Mouse (Mus musculus): ENCODE measurements around the gene Casp8ap2. TPM values are rescaled to one million over a fixed set of nuclear protein-coding genes. Genes with fewer than 3 reads are reported as not detected.

Gene Casp8ap2
- polyA plus RNA-seq, 1 experiment from 2014 or later: 51.4 TPM

GRCm38 (mm10) chr4:32587543-32587942 is 27.7 kb upstream of the Casp8ap2 start:
- no peaks in the 10 kb centered on the region for H3K36me3 ChIP-seq
- 94% methylated on average over 5 of the region's 5 CpGs for WGBS
- no peak overlapping the region for H3K4me2 ChIP-seq (replicated peaks)
- no peak overlapping the region for H3K27ac ChIP-seq
- no peak for ATAC-seq (ENCODE audit: low FRiP score)
- no peaks in the 10 kb centered on the region for H3K4me1 ChIP-seq
- no peaks in the 10 kb centered on the region for H3K27me3 ChIP-seq
- H3K9ac ChIP-seq: no peak overlapping the region
- no peaks in the 10 kb centered on the region for H3K9me3 ChIP-seq (replicated peaks)
- H3K4me3 ChIP-seq: no peak overlapping the region

GRCm38 (mm10) chr4:32588237-32588636 is 27.0 kb upstream of the Casp8ap2 start:
- Histone ChIP-seq H3K9me3 (replicated peaks) (no peaks in the 10 kb centered on the region), H3K36me3 (no peaks in the 10 kb centered on the region), H3K9ac (no peak overlapping the region), H3K4me2 (replicated peaks) (no peak overlapping the region), H3K4me1 (no peaks in the 10 kb centered on the region), H3K27me3 (no peaks in the 10 kb centered on the region), H3K4me3 (no peak overlapping the region), H3K27ac (no peak overlapping the region)
- WGBS: 83% methylated on average over 6 of the region's 6 CpGs
- ATAC-seq (ENCODE audit: low FRiP score): no peak

GRCm38 (mm10) chr4:32601135-32601534 is 14.1 kb upstream of the Casp8ap2 start:
- H3K4me2 ChIP-seq (replicated peaks): no peak overlapping the region
- H3K27me3 ChIP-seq: no peaks in the 10 kb centered on the region
- H3K4me3 ChIP-seq: no peak overlapping the region
- H3K27ac ChIP-seq: no peak overlapping the region
- H3K9ac ChIP-seq: no peak overlapping the region
- ATAC-seq (ENCODE audit: low FRiP score): no peak
- H3K4me1 ChIP-seq: no peaks in the 10 kb centered on the region
- no peaks in the 10 kb centered on the region for H3K9me3 ChIP-seq (replicated peaks)
- 23% methylated on average over 12 of the region's 12 CpGs for WGBS
- no peaks in the 10 kb centered on the region for H3K36me3 ChIP-seq

- no peaks in the 10 kb centered on the region for H3K27me3 ChIP-seq
- H3K36me3 ChIP-seq: no peaks in the 10 kb centered on the region
- ATAC-seq (ENCODE audit: low FRiP score): no peak
- 76% methylated on average over 3 of the region's 3 CpGs for WGBS
- no peak within 1 kb of the TSS for H3K9ac ChIP-seq
- no peaks in the 10 kb centered on the region for H3K4me1 ChIP-seq
- H3K4me2 ChIP-seq (replicated peaks): no peak within 1 kb of the TSS
- no peak within 1 kb of the TSS for H3K4me3 ChIP-seq
- H3K27ac ChIP-seq: no peak within 1 kb of the TSS
- H3K9me3 ChIP-seq (replicated peaks): no peaks in the 10 kb centered on the region
Measured at GRCm38 (mm10) chr4:32602660-32603059, 12.6 kb upstream of the Casp8ap2 start, which contains the start of gene Gja10. Gene Gja10 (minus strand): TSS chr4:32602760.

- H3K4me3 ChIP-seq: no peak overlapping the region
- no peaks in the 10 kb centered on the region for H3K27me3 ChIP-seq
- H3K27ac ChIP-seq: no peak overlapping the region
- 0 out of 2 replicates have a peak, but pooled peaks cover 5% of the 10 kb centered on the region for H3K36me3 ChIP-seq
- no peak overlapping the region for H3K4me2 ChIP-seq (replicated peaks)
- H3K4me1 ChIP-seq: peaks cover 6% of the 10 kb centered on the region
- ATAC-seq (ENCODE audit: low FRiP score): no peak
- H3K9me3 ChIP-seq (replicated peaks): no peaks in the 10 kb centered on the region
- 0 out of 2 replicates have a peak overlapping the region, but pooled peaks have one; percentile 13 for H3K9ac ChIP-seq
Measured at GRCm38 (mm10) chr4:32621637-32622036, 6.4 kb downstream of the Casp8ap2 start.

- Histone ChIP-seq H3K4me2 (replicated peaks) (no peak overlapping the region), H3K9ac (no peak overlapping the region), H3K27ac (no peak overlapping the region), H3K4me1 (no peaks in the 10 kb centered on the region), H3K27me3 (no peaks in the 10 kb centered on the region), H3K36me3 (peaks cover 24% of the 10 kb centered on the region), H3K9me3 (replicated peaks) (no peaks in the 10 kb centered on the region), H3K4me3 (no peak overlapping the region)
- 83% methylated on average over 5 of the region's 5 CpGs for WGBS
- ATAC-seq (ENCODE audit: low FRiP score): no peak
Measured at GRCm38 (mm10) chr4:32651669-32652068, 36.4 kb downstream of the Casp8ap2 start.

- no peaks in the 10 kb centered on the region for H3K9me3 ChIP-seq (replicated peaks)
- peak overlapping the region; percentile 76 for H3K27ac ChIP-seq
- peak overlapping the region; percentile 95 for H3K4me3 ChIP-seq
- peak overlapping the region; percentile 76 for H3K9ac ChIP-seq
- no peaks in the 10 kb centered on the region for H3K27me3 ChIP-seq
- peak; percentile 41 for ATAC-seq (ENCODE audit: low FRiP score)
- peaks cover 15% of the 10 kb centered on the region; the same call in 1 of the 2 replicates for H3K36me3 ChIP-seq
- peaks cover 7% of the 10 kb centered on the region for H3K4me1 ChIP-seq
- WGBS: 58% methylated on average over 11 of the region's 11 CpGs
- H3K4me2 ChIP-seq (replicated peaks): peak overlapping the region; percentile 80
Measured at GRCm38 (mm10) chr4:32656146-32656904, 41.1 kb downstream of the Casp8ap2 start.

GRCm38 (mm10) chr4:32656918-32657662 is 41.8 kb downstream of the Casp8ap2 start, which contains the start of gene Mdn1:
Gene Mdn1 (plus strand): TSS chr4:32657119.
- Histone ChIP-seq H3K9me3 (replicated peaks) (no peaks in the 10 kb centered on the region), H3K27ac (peak within 1 kb of the TSS; percentile 76), H3K4me3 (peak within 1 kb of the TSS; percentile 95), H3K4me2 (replicated peaks) (peak within 1 kb of the TSS; percentile 80), H3K4me1 (peaks cover 7% of the 10 kb centered on the region), H3K9ac (peak within 1 kb of the TSS; percentile 76), H3K27me3 (no peaks in the 10 kb centered on the region), H3K36me3 (peaks cover 10% of the 10 kb centered on the region; the same call in 1 of the 2 replicates)
- peak; percentile 93 for ATAC-seq (ENCODE audit: low FRiP score)
- under 1% methylated on average over 67 of the region's 68 CpGs for WGBS

GRCm38 (mm10) chr4:32665843-32666242 is 50.6 kb downstream of the Casp8ap2 start:
- Histone ChIP-seq H3K4me1 (no peaks in the 10 kb centered on the region), H3K9me3 (replicated peaks) (no peaks in the 10 kb centered on the region), H3K4me2 (replicated peaks) (no peak overlapping the region), H3K4me3 (no peak overlapping the region), H3K27ac (no peak overlapping the region), H3K27me3 (no peaks in the 10 kb centered on the region), H3K9ac (no peak overlapping the region), H3K36me3 (peaks cover 56% of the 10 kb centered on the region)
- WGBS: 93% methylated on average over 4 of the region's 4 CpGs
- no peak for ATAC-seq (ENCODE audit: low FRiP score)

GRCm38 (mm10) chr4:32668291-32668690 is 53.0 kb downstream of the Casp8ap2 start:
- no peaks in the 10 kb centered on the region for H3K4me1 ChIP-seq
- no peaks in the 10 kb centered on the region for H3K9me3 ChIP-seq (replicated peaks)
- H3K27ac ChIP-seq: no peak overlapping the region
- no peak overlapping the region for H3K4me3 ChIP-seq
- H3K27me3 ChIP-seq: no peaks in the 10 kb centered on the region
- WGBS: 90% methylated on average over 1 of the region's 1 CpGs
- peaks cover 68% of the 10 kb centered on the region for H3K36me3 ChIP-seq
- no peak overlapping the region for H3K9ac ChIP-seq
- no peak overlapping the region for H3K4me2 ChIP-seq (replicated peaks)
- no peak for ATAC-seq (ENCODE audit: low FRiP score)

- Histone ChIP-seq H3K27me3 (no peaks in the 10 kb centered on the region), H3K27ac (no peak overlapping the region), H3K4me2 (replicated peaks) (no peak overlapping the region), H3K9me3 (replicated peaks) (no peaks in the 10 kb centered on the region), H3K36me3 (peaks cover 69% of the 10 kb centered on the region), H3K4me3 (no peak overlapping the region), H3K9ac (no peak overlapping the region), H3K4me1 (no peaks in the 10 kb centered on the region)
- 89% methylated on average over 2 of the region's 2 CpGs for WGBS
- no peak for ATAC-seq (ENCODE audit: low FRiP score)
Measured at GRCm38 (mm10) chr4:32669825-32670224, 54.6 kb downstream of the Casp8ap2 start.

GRCm38 (mm10) chr4:32674025-32674424 is 58.8 kb downstream of the Casp8ap2 start:
- Histone ChIP-seq H3K36me3 (peaks cover 77% of the 10 kb centered on the region), H3K27ac (no peak overlapping the region), H3K4me2 (replicated peaks) (no peak overlapping the region), H3K9me3 (replicated peaks) (no peaks in the 10 kb centered on the region), H3K4me3 (no peak overlapping the region), H3K4me1 (no peaks in the 10 kb centered on the region), H3K9ac (no peak overlapping the region), H3K27me3 (no peaks in the 10 kb centered on the region)
- ATAC-seq (ENCODE audit: low FRiP score): no peak
- WGBS: 88% methylated on average over 2 of the region's 2 CpGs
